8 mouse cellular contexts compared by ENCODE assay signal in the genomic region with DNA sequence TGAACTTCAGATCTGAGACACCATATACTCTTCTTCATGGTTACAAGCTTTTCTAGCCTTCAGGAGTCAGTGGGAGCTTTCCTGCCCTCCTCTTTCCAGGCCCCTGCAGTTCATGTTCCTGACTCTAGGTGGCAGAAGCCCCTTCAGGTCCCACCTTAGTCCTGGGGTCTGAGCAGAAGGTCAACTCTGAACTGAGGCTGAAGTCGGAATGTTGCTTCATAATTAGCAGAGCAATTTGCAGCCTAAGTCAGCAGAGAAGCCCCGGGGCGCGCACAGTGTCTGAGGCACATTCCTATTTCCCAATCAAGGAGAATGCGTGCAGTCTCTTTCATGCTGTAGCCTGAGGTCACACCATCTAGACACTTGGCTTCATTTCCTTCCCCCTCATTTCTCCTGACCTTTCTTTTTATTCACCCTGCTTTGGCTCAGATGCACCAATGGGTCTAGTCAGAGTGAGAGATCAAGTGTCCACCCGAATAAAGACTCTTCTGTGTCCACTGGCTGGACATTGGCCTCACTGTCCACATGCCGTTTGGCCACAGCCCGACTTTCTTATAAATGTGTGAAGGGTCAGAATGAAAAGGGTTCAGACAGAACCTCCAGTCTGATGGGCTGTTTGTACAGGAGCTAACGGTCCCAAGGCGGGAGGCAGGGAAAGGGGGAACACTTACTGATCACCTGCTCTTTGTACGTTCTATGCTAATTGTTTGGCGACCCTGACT. TPM values are rescaled to one million over a fixed set of nuclear protein-coding genes. Genes with fewer than 3 reads are reported as not detected.
A peak's percentile ranks its signal among the peaks of the same experiment; 100 is the strongest.
DNase-seq lines count a peak whose midpoint lies in the region; ATAC-seq and TF ChIP-seq lines count a peak whose summit lies in the region.
"Had no signal": no experiment of that assay in that cellular context is flagged by ENCODE, and none has a peak within 500 bp of the region (broad histone marks: within the 10 kb centered on the region; RNA-seq: fewer than 3 reads in every experiment).

No protein-coding gene starts in this region.

- no peak overlapping the region for H3K4me3 ChIP-seq in ES-Bruce4 (ENCODE audit: low read depth, low read length)
- no peak overlapping the region for H3K4me3 ChIP-seq in heart, embryonic 11.5 days (ENCODE audit: low read depth, low read length)
- H3K4me3 ChIP-seq: liver, embryonic 13.5 days had no signal

- no peaks in the 10 kb centered on the region for H3K36me3 ChIP-seq in ES-Bruce4 (ENCODE audit: control insufficient read depth, insufficient read depth, low read length, poor library complexity, severe bottlenecking)
- no peaks in the 10 kb centered on the region for H3K36me3 ChIP-seq in heart, embryonic 11.5 days (ENCODE audit: control insufficient read depth, insufficient read depth, low read length)
- H3K36me3 ChIP-seq: liver, embryonic 13.5 days had no signal

- DNase-seq in left cerebral cortex, adult 18-20 months (ENCODE audit: low spot score in 2 of 2): peak; percentile 21 to 41
- DNase-seq in left cerebral cortex, postnatal 36 days (ENCODE audit: low spot score in 2 of 2): no peak
- peak; percentile 44 for DNase-seq in R1 (ENCODE audit: low read depth, low spot score)
- DNase-seq in lung, postnatal 10 days: peak; percentile 50
- DNase-seq: liver, embryonic 13.5 days had no signal

- H3K9me3 ChIP-seq in ES-Bruce4 (replicated peaks; ENCODE audit: control insufficient read depth, insufficient read depth, low read length, poor library complexity, severe bottlenecking): no peaks in the 10 kb centered on the region
- no peaks in the 10 kb centered on the region for H3K9me3 ChIP-seq in heart, embryonic 11.5 days (replicated peaks; ENCODE audit: control insufficient read depth, low read length)
- H3K9me3 ChIP-seq: liver, embryonic 13.5 days had no signal

- H3K27ac ChIP-seq in ES-Bruce4 (ENCODE audit: insufficient read depth, low read length): no peak overlapping the region
- no peak overlapping the region for H3K27ac ChIP-seq in heart, embryonic 11.5 days (ENCODE audit: low read depth, low read length)
- H3K27ac ChIP-seq: liver, embryonic 13.5 days had no signal

- H3K9ac ChIP-seq in ES-Bruce4 (ENCODE audit: low read depth, poor library complexity, severe bottlenecking): no peak overlapping the region
- H3K9ac ChIP-seq in heart, embryonic 11.5 days (ENCODE audit: low read depth, low read length): no peak overlapping the region
- H3K9ac ChIP-seq: liver, embryonic 13.5 days had no signal

- TF ChIP-seq CTCF in ES-Bruce4 (IDR thresholded peaks at IDR 0.05; ENCODE audit: low read depth, low read length): peak; percentile 63

- no peak for TF ChIP-seq EP300 in ES-Bruce4 (IDR thresholded peaks at IDR 0.05; ENCODE audit: insufficient read depth, low read depth, low read length)

- WGBS in heart, embryonic 11.5 days (ENCODE audit: insufficient replicate concordance): 78% methylated on average over 12 of the region's 12 CpGs

- no peak for TF ChIP-seq POLR2A in ES-Bruce4 (IDR thresholded peaks at IDR 0.05; ENCODE audit: insufficient read depth, low read length)

- H3K4me1 ChIP-seq in ES-Bruce4 (ENCODE audit: control insufficient read depth, insufficient read depth, low read length): no peaks in the 10 kb centered on the region
- no peaks in the 10 kb centered on the region for H3K4me1 ChIP-seq in heart, embryonic 11.5 days (ENCODE audit: control insufficient read depth, insufficient read depth, low read length)
- H3K4me1 ChIP-seq: liver, embryonic 13.5 days had no signal

- intact Hi-C loops in left cerebral cortex, postnatal 36 days (cut with DNase I): no loop called here

- H3K4me2 ChIP-seq in heart, embryonic 11.5 days: no peak overlapping the region
- H3K4me2 ChIP-seq: liver, embryonic 13.5 days had no signal

- H3K27me3 ChIP-seq in ES-Bruce4 (ENCODE audit: control insufficient read depth, insufficient read depth, low read length, poor library complexity, severe bottlenecking): no peaks in the 10 kb centered on the region
- no peaks in the 10 kb centered on the region for H3K27me3 ChIP-seq in heart, embryonic 11.5 days (ENCODE audit: control insufficient read depth, insufficient read depth, low read length)
- H3K27me3 ChIP-seq: liver, embryonic 13.5 days had no signal

- 0 out of 2 replicates have a peak, but pooled peaks have one; percentile 31 for ATAC-seq in heart, embryonic 11.5 days (replicated peaks; ENCODE audit: insufficient number of reproducible peaks, low FRiP score, low TSS enrichment)
- ATAC-seq in erythroid progenitor cell, adult 5-6 weeks (replicated peaks; ENCODE audit: low FRiP score, poor library complexity, severe bottlenecking): no peak

RNA-seq across cellular contexts. Expression of gene Tmem72, which starts 58.4 kb away (rescaled TPM):
- under 1 TPM; 0.16 to 0.33 TPM for total RNA-seq in left cerebral cortex, adult 18-20 months (2021)
- total RNA-seq in left cerebral cortex, postnatal 36 days (2021): under 1 TPM; 0.10 to 0.20 TPM
- 0.05 and 0.07 TPM in 2 replicates for polyA plus RNA-seq in ES-Bruce4 (2011; ENCODE audit: insufficient read depth, insufficient read length, low read depth, missing spikeins)
- polyA plus RNA-seq in heart, embryonic 11.5 days (2014; fragmentation: Nextera tagmentation; extraction: Ambion mirVana): 0.06 TPM in 2 replicates
- total RNA-seq in erythroid progenitor cell, adult 5-6 weeks (2015; ENCODE audit: low replicate concordance): under 0.01 and 0.42 TPM in 2 replicates
- total RNA-seq in erythroid progenitor cell, adult 5-6 weeks (2017; ENCODE audit: low replicate concordance): 0.08 and 0.13 TPM in 2 replicates

Comparison
In these comparisons a context has a peak if more than half of its experiments do, and no peak if none do; other contexts are left out.
1. DNase-seq: peak in left cerebral cortex, adult 18-20 months (2 of 2), R1 (single experiment) and lung, postnatal 10 days (single experiment); none in left cerebral cortex, postnatal 36 days (0 of 2).